Mouse (Mus musculus): ENCODE data around the gene Usp40.
"Not testable (repeated sequence)": the region's sequence is repeated elsewhere in the genome, so short reads cannot be mapped to it uniquely, and the experiment has no call there.

GRCm38 (mm10) chr1:88025244-88025643 is 16.9 kb upstream of the Usp40 start:
- not testable (repeated sequence) for TF ChIP-seq GATA1 (IDR thresholded peaks at IDR 0.05; ENCODE audit: borderline replicate concordance, low read length); FLI1 (IDR thresholded peaks at IDR 0.05; ENCODE audit: low read length)

Data from megakaryocyte, embryonic 14.5 days (primary cell).